Mouse (Mus musculus): ENCODE measurements around the gene Jsrp1. TPM values are rescaled to one million over a fixed set of nuclear protein-coding genes. Genes with fewer than 3 reads are reported as not detected.

Gene Jsrp1
- polyA plus RNA-seq, 1 experiment from 2014 or later: 5.7 TPM

GRCm38 (mm10) chr10:80845055-80845693 is 31.9 kb upstream of the Jsrp1 start:
- H3K4me3 ChIP-seq: no peak overlapping the region
- 43% methylated on average over 8 of the region's 8 CpGs for WGBS
- H3K9me3 ChIP-seq: no peaks in the 10 kb centered on the region
- H3K27me3 ChIP-seq (replicated peaks): peaks cover 67% of the 10 kb centered on the region
- no peaks in the 10 kb centered on the region for H3K36me3 ChIP-seq
- H3K4me2 ChIP-seq: no peak overlapping the region
- no peak overlapping the region for H3K27ac ChIP-seq (replicated peaks)
- ATAC-seq (ENCODE audit: extremely low read depth, insufficient number of reproducible peaks, low FRiP score, low TSS enrichment): no peak
- H3K9ac ChIP-seq: peak overlapping the region; percentile 47; the same call in 1 of the 2 replicates
- H3K4me1 ChIP-seq: peaks cover 35% of the 10 kb centered on the region

- H3K9ac ChIP-seq: peak within 1 kb of the TSS; percentile 77
- peaks cover 75% of the 10 kb centered on the region for H3K27me3 ChIP-seq (replicated peaks)
- 6% methylated on average over 35 of the region's 51 CpGs for WGBS
- peak within 1 kb of the TSS; percentile 53 for H3K4me3 ChIP-seq
- H3K4me2 ChIP-seq: peak within 1 kb of the TSS; percentile 76
- no peak within 1 kb of the TSS for H3K27ac ChIP-seq (replicated peaks)
- H3K4me1 ChIP-seq: peaks cover 29% of the 10 kb centered on the region
- H3K36me3 ChIP-seq: no peaks in the 10 kb centered on the region
- H3K9me3 ChIP-seq: no peaks in the 10 kb centered on the region
- no peak for ATAC-seq (ENCODE audit: extremely low read depth, insufficient number of reproducible peaks, low FRiP score, low TSS enrichment)
Measured at GRCm38 (mm10) chr10:80843931-80844547, 30.7 kb upstream of the Jsrp1 start, which contains the start of gene Lingo3. TSS of gene Lingo3 (minus strand) at chr10:80844039.

DNA sequence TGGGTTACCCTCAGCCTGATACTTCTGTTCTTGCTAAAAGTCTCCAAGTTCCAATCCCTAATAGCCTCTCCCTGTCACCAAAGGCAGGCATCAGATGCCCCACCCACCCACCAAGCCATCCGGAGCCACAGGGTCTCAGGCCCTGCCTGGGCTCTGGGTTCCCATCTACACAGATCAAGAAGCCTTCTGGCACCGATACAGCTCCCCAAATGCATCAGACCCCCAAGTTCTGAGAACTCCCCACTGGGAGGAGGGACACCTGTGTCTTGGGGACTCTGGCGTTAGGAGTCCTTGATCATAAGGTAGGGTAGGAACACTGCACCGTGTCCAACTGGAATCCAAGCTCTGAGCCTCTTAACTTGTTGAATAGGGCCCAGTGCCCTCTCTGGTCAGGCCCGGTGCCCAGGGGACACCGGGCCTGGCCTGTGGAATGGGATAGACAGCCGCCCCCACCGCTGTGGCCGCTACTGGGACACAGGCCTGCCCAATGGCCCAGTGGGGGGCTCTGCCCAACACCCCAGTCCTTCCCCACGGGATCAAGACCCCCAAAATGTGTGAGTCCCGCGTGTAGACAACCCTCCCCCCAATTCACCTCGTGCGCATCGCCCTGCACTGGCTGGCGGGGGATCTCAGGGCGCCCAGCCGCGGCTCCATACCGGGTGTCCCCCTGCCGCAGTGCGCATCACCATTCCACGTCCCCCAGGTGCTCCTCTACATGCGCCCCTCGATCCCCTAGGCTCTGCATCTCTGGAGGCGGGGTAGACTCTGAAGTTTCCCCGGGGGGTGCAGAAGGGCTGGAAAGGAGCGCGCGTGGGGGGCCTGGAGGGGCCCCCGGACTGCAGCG is 30.0 kb upstream of the Jsrp1 start:
- Histone ChIP-seq H3K9me3 (no peaks in the 10 kb centered on the region), H3K9ac (peak overlapping the region; percentile 77), H3K36me3 (no peaks in the 10 kb centered on the region), H3K4me3 (peak overlapping the region; percentile 53), H3K4me2 (peak overlapping the region; percentile 76), H3K4me1 (peaks cover 25% of the 10 kb centered on the region), H3K27ac (replicated peaks) (no peak overlapping the region), H3K27me3 (replicated peaks) (peaks cover 75% of the 10 kb centered on the region)
- WGBS: 10% methylated on average over 32 of the region's 32 CpGs
- no peak for ATAC-seq (ENCODE audit: extremely low read depth, insufficient number of reproducible peaks, low FRiP score, low TSS enrichment)

DNA sequence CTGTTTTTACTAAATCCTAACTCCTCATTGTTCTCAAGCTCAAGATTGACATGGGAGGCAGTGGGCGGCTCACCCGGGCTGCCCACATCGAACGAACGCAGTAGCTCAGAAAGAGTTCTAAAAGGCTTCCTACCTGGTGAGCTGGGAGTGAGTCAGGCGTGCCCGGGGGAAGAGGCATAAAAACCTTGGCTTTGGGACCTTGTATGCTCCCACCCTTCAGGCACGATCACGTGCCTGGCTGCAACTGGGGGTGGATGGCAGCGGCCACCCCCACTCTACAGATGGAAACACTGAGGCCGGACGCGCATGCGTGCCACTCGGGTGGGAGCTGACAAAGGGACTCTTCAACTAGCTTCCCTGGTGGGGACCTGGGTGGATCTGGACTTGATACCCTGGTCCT is 29.0 kb upstream of the Jsrp1 start:
- H3K4me3 ChIP-seq: no peak overlapping the region
- WGBS: 75% methylated on average over 15 of the region's 15 CpGs
- peaks cover 85% of the 10 kb centered on the region for H3K27me3 ChIP-seq (replicated peaks)

GRCm38 (mm10) chr10:80841685-80842084 is 28.4 kb upstream of the Jsrp1 start:
- Histone ChIP-seq H3K4me1 (peaks cover 39% of the 10 kb centered on the region), H3K36me3 (no peaks in the 10 kb centered on the region), H3K27ac (replicated peaks) (no peak overlapping the region), H3K27me3 (replicated peaks) (peaks cover 90% of the 10 kb centered on the region), H3K4me2 (no peak overlapping the region), H3K9me3 (no peaks in the 10 kb centered on the region), H3K9ac (no peak overlapping the region), H3K4me3 (no peak overlapping the region)
- 63% methylated on average over 2 of the region's 2 CpGs for WGBS
- ATAC-seq (ENCODE audit: extremely low read depth, insufficient number of reproducible peaks, low FRiP score, low TSS enrichment): no peak

More for the DNA sequence above, 29.0 kb upstream of the Jsrp1 start:
- Histone ChIP-seq H3K9me3 (no peaks in the 10 kb centered on the region), H3K4me1 (peaks cover 32% of the 10 kb centered on the region), H3K36me3 (no peaks in the 10 kb centered on the region), H3K4me2 (no peak overlapping the region), H3K27ac (replicated peaks) (no peak overlapping the region), H3K9ac (no peak overlapping the region)
- no peak for ATAC-seq (ENCODE audit: extremely low read depth, insufficient number of reproducible peaks, low FRiP score, low TSS enrichment)

DNA sequence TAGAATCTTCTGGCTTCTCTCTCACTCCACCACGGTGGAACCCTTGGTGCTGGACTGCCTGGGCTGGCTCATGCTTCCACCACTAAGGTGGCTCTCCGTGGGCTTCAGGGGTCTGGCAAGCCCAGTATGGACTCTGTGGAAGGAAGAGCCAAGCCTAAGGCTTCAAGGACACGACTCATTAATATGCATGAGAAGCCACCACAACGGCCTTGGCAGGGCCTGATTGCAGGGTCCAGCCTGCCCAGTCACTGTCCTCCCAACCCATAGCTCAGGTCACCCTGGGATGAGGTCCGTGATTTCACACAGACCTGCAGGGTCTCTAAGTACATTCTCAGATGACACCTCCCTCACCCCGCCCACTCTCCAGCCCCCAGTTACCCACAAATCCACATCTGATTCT is 26.6 kb upstream of the Jsrp1 start:
- peaks cover 90% of the 10 kb centered on the region for H3K27me3 ChIP-seq (replicated peaks)

GRCm38 (mm10) chr10:80838346-80838912 is 25.1 kb upstream of the Jsrp1 start:
- peaks cover 5% of the 10 kb centered on the region; the same call in 1 of the 2 replicates for H3K9me3 ChIP-seq
- no peak overlapping the region for H3K4me3 ChIP-seq
- peak overlapping the region; percentile 22; the same call in 1 of the 2 replicates for H3K4me2 ChIP-seq
- peaks cover 36% of the 10 kb centered on the region for H3K4me1 ChIP-seq
- ATAC-seq (ENCODE audit: extremely low read depth, insufficient number of reproducible peaks, low FRiP score, low TSS enrichment): no peak
- H3K27me3 ChIP-seq (replicated peaks): peaks cover 90% of the 10 kb centered on the region
- 41% methylated on average over 2 of the region's 2 CpGs for WGBS
- no peaks in the 10 kb centered on the region for H3K36me3 ChIP-seq
- H3K27ac ChIP-seq (replicated peaks): peak overlapping the region; percentile 81
- peak overlapping the region; percentile 28 for H3K9ac ChIP-seq

More for the DNA sequence above, 26.6 kb upstream of the Jsrp1 start:
- ATAC-seq (ENCODE audit: extremely low read depth, insufficient number of reproducible peaks, low FRiP score, low TSS enrichment): no peak
- Histone ChIP-seq H3K36me3 (no peaks in the 10 kb centered on the region), H3K4me1 (peaks cover 44% of the 10 kb centered on the region), H3K4me2 (no peak overlapping the region), H3K27ac (replicated peaks) (no peak overlapping the region), H3K9me3 (no peaks in the 10 kb centered on the region), H3K4me3 (no peak overlapping the region), H3K9ac (no peak overlapping the region)
- WGBS: 58% methylated on average over 6 of the region's 6 CpGs

- Histone ChIP-seq H3K9me3 (peaks cover 5% of the 10 kb centered on the region; the same call in 1 of the 2 replicates), H3K4me1 (peaks cover 35% of the 10 kb centered on the region), H3K27ac (replicated peaks) (peak overlapping the region; percentile 81), H3K4me3 (no peak overlapping the region), H3K36me3 (no peaks in the 10 kb centered on the region), H3K27me3 (replicated peaks) (peaks cover 90% of the 10 kb centered on the region), H3K4me2 (peak overlapping the region; percentile 22), H3K9ac (peak overlapping the region; percentile 28)
- no peak for ATAC-seq (ENCODE audit: extremely low read depth, insufficient number of reproducible peaks, low FRiP score, low TSS enrichment)
- WGBS: 15% methylated on average over 2 of the region's 2 CpGs
Measured at GRCm38 (mm10) chr10:80837827-80838226, 24.5 kb upstream of the Jsrp1 start.

DNA sequence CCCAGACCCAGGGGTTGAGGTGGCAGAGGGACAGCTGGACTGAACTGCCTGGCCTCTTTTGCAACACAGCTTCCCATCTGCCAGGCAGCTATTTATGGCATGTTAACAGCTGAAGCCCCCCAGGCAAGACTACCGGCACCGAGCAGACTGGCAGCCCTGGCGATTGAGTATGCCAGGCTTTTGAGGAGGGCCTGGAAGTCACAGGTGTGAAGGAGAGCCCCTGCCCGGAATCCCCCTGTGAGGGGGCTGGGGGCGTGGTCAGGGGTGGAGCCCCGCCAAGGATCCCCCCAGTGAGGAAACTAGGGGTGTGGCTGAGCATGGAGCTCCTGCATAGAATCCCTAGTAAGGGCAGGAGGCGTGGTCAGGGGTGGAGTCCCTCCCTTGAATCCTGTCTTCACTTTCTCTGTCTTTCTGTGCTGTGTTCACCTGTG is 23.7 kb upstream of the Jsrp1 start:
- Histone ChIP-seq H3K27ac (replicated peaks) (peak overlapping the region; percentile 81; the same call in 1 of the 2 replicates), H3K27me3 (replicated peaks) (peaks cover 88% of the 10 kb centered on the region), H3K4me2 (no peak overlapping the region), H3K36me3 (no peaks in the 10 kb centered on the region), H3K4me1 (peaks cover 35% of the 10 kb centered on the region), H3K9me3 (peaks cover 5% of the 10 kb centered on the region; the same call in 1 of the 2 replicates), H3K4me3 (no peak overlapping the region), H3K9ac (no peak overlapping the region)
- WGBS: 41% methylated on average over 7 of the region's 7 CpGs
- ATAC-seq (ENCODE audit: extremely low read depth, insufficient number of reproducible peaks, low FRiP score, low TSS enrichment): no peak

- H3K9ac ChIP-seq: no peak overlapping the region
- H3K9me3 ChIP-seq: peaks cover 5% of the 10 kb centered on the region; the same call in 1 of the 2 replicates
- H3K27me3 ChIP-seq (replicated peaks): peaks cover 74% of the 10 kb centered on the region
- peaks cover 3% of the 10 kb centered on the region for H3K36me3 ChIP-seq
- no peak overlapping the region for H3K4me2 ChIP-seq
- H3K4me1 ChIP-seq: peaks cover 47% of the 10 kb centered on the region
- no peak for ATAC-seq (ENCODE audit: extremely low read depth, insufficient number of reproducible peaks, low FRiP score, low TSS enrichment)
- WGBS: 53% methylated on average over 30 of the region's 30 CpGs
- H3K27ac ChIP-seq (replicated peaks): no peak overlapping the region
- 0 out of 2 replicates have a peak overlapping the region, but pooled peaks have one; percentile 12 for H3K4me3 ChIP-seq
Measured at GRCm38 (mm10) chr10:80835617-80836016, 22.3 kb upstream of the Jsrp1 start.

- Histone ChIP-seq H3K4me2 (no peak overlapping the region), H3K9ac (no peak overlapping the region), H3K27ac (replicated peaks) (no peak overlapping the region), H3K4me3 (no peak overlapping the region), H3K36me3 (peaks cover 29% of the 10 kb centered on the region), H3K4me1 (peaks cover 64% of the 10 kb centered on the region), H3K27me3 (replicated peaks) (peaks cover 56% of the 10 kb centered on the region), H3K9me3 (peaks cover 5% of the 10 kb centered on the region; the same call in 1 of the 2 replicates)
- no peak for ATAC-seq (ENCODE audit: extremely low read depth, insufficient number of reproducible peaks, low FRiP score, low TSS enrichment)
- WGBS: 67% methylated on average over 7 of the region's 7 CpGs
Measured at GRCm38 (mm10) chr10:80832818-80833217, 19.5 kb upstream of the Jsrp1 start.
